Mouse (Mus musculus): ENCODE measurements around the gene Rilpl1.
"Not testable (repeated sequence)": the region's sequence is repeated elsewhere in the genome, so short reads cannot be mapped to it uniquely, and the experiment has no call there.

The Rilpl1 gene

GRCm38 (mm10) chr5:124530655-124531582 lies at the start of gene Rilpl1:
Gene Rilpl1, minus strand, starts transcription at chr5:124531391.
- no peak for DNase-seq (ENCODE audit: low read depth, low spot score)

DNA sequence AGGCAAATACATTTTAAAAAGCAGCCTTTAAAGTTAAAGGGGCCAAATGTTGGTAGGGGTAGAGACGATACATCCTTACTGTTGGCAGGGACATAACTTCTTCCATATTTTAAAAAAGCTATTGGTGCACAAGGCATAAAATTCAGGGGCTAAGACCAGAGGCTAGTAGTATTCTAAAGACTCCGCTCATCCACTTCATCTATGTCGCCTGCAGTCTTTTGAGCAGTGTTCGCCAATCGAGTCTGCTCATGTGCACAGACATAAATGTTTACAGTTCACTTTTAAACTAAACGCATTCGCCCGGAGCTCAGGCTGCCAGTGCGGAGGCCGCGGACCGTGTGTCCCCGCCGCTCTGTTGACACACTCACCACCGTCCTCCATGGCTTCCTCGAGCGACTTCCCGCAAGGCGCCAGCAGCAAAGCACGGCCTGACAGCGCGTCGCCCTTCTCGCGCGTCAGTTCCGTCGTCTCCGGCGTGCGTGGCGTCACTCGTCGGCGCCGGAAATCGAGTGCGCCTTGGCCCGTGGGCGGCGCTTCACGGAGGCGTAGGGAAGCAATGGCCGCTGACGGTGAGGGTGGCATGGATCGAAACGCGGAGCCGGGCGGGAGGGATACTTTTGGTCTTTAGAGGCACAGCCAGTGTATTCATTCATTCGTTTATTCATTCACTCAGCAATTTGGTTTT lies 47.6 kb upstream of the Rilpl1 start, which contains the start of the genes Eif2b1 and Gtf2h3:
Gene Eif2b1 (minus strand): TSS at position 499 of the 685 bp plus-strand sequence.
Gene Gtf2h3 (plus strand): TSS at position 508 of the 685 bp plus-strand sequence.
- DNase-seq (ENCODE audit: low read depth, low spot score) = peak; percentile 87

- no peak for DNase-seq (ENCODE audit: low read depth, low spot score)
Observed at GRCm38 (mm10) chr5:124575467-124575866, 44.3 kb upstream of the Rilpl1 start.

DNA sequence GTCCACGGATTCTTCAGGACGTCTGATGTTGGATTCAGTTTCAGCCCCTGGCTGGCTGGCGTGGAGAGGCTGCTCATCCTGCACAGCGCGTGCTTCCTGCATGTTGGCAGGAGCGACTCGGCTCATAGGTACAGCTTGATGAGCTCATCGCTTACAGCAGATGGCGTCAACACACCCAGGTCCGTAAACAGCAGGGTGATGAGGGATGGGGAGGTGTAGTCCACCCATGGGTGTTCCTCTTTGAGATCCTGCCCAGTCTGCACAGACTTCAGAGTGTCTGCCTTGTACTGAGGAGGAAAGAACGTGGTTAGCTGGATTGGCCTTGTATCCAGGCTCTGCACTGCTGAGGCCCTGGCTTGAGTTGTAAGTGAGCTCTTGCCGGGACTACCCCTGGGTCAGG lies 39.9 kb upstream of the Rilpl1 start:
- no peak for DNase-seq (ENCODE audit: low read depth, low spot score)

- no peak for DNase-seq (ENCODE audit: low read depth, low spot score)
Observed at GRCm38 (mm10) chr5:124555145-124555544, 24.0 kb upstream of the Rilpl1 start.

DNA sequence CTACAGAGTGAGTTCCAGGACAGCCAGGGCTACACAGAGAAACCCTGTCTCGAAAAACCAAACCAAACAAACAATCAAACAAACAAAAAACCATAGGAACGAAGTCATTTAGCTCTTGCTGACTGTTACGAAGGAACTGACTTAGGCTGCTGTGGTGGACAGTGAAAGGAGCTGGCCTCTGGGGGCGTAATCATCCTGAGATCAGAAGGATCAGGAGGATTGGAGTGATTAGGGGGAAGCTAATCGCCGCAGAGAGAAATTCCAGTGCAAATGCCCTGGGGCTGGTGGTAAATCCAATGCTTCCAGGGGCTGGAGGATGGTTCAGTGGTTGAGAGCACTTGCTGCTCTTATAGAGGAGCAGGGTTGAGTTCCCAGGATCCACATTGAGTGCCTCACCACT lies 22.4 kb upstream of the Rilpl1 start:
- no peak for DNase-seq (ENCODE audit: low read depth, low spot score)

DNA sequence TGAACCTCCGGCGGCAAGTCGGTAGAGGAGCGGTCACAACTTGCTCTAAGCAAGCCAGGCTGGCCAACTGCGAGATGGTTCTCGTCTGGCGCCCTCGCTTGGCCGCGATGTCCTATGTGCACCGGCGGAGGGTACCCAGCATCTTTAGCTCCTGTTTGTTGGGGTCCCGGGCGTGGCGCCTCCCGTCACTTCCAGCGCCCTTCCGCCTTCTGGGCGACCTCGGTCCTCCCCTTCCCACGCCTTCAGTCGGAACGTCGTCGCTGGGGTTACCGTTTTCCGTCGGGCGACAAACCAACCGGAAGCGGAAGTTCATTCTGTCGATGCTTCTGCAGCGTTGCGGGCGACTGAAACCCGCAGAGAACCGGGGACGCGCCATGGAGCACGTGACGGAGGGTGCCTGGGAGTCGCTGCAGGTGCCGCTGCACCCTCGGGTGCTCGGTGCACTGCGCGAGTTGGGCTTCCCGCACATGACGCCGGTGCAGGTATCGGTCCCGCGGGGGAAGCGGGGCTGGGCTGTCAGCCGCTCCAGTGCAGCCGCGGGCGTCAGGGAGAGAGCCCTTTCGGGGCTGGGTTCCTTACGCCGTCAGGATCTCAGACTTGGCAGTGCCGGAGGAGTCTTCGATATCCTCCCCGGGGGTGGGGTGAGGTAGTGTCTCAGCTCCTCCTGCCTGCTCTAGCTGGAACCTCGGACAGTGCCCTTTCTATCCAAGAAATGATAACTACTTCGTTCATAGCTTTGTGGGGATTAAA lies 21.5 kb upstream of the Rilpl1 start, which contains the start of gene Ddx55:
Gene Ddx55 (plus strand): TSS at position 307 of the 750 bp plus-strand sequence.
- peak; percentile 87 for DNase-seq (ENCODE audit: low read depth, low spot score)

DNA sequence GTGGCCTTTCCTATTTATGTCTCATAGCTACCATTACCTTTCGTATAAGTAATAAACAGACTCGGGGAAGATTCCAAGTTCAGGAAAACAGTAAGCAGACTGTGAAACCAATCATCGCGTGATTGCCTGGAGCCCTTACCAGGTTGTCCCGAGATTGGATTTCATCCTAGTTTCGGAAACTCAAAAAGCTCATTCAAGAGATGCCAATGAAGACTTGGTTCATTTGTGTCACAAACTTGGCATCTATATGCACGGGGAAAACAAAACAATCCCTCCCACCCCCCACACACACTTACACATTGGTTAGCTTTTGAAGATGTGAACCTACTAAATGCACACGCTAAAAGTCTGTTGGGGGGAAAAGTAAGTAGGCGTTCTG lies 20.9 kb upstream of the Rilpl1 start:
- DNase-seq (ENCODE audit: low read depth, low spot score) = no peak

GRCm38 (mm10) chr5:124551349-124552093 lies 20.3 kb upstream of the Rilpl1 start:
- DNase-seq (ENCODE audit: low read depth, low spot score) = not testable (repeated sequence)

DNA sequence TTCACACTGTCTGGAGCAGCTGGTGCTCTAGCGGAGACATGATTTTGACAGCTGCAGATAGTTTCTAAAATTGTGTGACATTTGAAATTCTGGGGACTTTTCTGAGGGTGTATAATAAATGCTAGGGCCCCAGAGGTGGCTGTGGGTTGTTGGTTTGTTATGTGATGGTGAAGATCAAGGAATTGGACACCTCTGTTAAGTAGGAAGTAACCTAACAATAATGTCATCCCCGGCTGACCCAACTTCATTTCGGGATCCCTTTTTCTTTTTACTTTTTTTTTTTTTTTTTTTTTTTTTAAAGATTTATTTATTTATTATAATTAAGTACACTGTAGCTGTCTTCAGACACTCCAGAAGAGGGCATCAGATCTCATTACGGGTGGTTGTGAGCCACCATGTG lies 19.5 kb upstream of the Rilpl1 start:
- DNase-seq (ENCODE audit: low read depth, low spot score) = not testable (repeated sequence)

GRCm38 (mm10) chr5:124541602-124541973 lies 10.4 kb upstream of the Rilpl1 start:
- no peak for DNase-seq (ENCODE audit: low read depth, low spot score)

GRCm38 (mm10) chr5:124540905-124541601 lies 9.9 kb upstream of the Rilpl1 start:
- DNase-seq (ENCODE audit: low read depth, low spot score) = no peak

DNA sequence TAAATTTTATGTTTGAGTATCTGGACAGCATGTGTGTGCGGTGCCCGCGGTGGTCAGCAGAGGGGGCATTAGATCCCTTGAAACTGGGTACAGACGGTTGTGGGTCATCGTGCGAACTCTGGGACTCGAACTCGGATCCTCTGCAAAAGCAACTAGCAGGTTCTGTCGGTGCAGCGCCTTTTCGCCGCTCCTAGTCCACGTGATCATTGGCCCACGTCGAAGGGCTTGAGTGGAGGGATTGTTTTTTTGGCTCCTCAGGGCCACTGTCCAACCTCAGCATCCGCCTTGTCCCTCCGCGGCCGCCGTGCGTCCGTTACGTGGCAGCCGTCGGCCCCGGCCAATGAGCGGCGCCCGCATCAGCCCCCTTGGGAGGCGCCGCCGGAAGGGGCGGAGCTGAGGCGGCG lies 9.2 kb upstream of the Rilpl1 start, which contains the start of gene Tmed2:
Gene Tmed2 (plus strand): TSS at position 313 of the 404 bp plus-strand sequence.
- peak; percentile 88 for DNase-seq (ENCODE audit: low read depth, low spot score)

GRCm38 (mm10) chr5:124539905-124540304 lies 8.7 kb upstream of the Rilpl1 start:
- no peak for DNase-seq (ENCODE audit: low read depth, low spot score)

DNA sequence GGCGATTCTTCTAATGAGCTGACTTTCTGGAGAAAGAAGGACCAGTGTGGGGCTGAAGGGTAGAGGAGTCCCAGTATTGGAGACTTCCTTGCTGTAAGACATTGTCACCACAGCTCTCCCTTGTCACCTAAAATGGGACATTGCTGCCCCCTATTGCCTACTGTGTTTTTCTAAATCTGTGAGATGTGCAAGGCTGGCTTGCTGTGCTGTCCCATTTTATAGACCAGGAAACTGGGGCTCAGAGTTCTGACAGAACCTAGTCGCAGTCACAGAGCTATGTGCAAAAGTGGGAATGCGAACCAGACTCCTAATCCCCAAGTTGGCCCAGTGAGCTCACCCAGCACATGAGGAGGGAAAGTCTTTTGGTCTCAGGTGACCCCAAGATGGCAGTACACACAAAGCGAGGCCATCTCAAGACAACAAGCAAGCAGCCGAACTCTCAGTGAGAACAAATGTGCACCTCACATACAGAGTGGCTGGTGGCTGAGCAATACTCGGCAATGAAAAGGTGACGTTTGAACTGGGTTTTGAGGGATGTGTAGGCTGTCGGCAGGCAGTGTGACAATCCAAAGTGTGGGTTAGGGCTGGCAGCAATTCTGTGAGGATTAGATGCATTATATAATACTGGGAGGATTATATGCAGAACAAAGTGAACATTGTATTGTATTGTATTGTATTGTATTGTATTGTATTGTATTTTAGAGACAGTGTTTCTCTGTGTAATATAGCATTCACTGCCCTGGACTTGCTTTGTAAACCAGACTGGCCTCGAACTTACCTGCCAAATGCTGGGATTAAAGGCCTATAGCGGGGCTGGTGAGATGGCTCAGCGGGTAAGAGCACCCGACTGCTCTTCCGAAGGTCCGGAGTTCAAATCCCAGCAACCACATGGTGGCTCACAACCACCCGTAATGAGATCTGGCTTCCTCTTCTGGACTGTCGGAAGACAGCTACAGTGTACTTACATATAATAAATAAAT lies 7.9 kb upstream of the Rilpl1 start:
- no peak for DNase-seq (ENCODE audit: low read depth, low spot score)

GRCm38 (mm10) chr5:124536776-124537175 lies 5.6 kb upstream of the Rilpl1 start:
- no peak for DNase-seq (ENCODE audit: low read depth, low spot score)

- no peak for DNase-seq (ENCODE audit: low read depth, low spot score)
Observed at GRCm38 (mm10) chr5:124535016-124535415, 3.8 kb upstream of the Rilpl1 start.

- no peak for DNase-seq (ENCODE audit: low read depth, low spot score)
Observed at GRCm38 (mm10) chr5:124532451-124532850, 1.3 kb upstream of the Rilpl1 start.

- no peak for DNase-seq (ENCODE audit: low read depth, low spot score)
Observed at GRCm38 (mm10) chr5:124531583-124531930, 366 bp upstream of the Rilpl1 start.

Measured in WW6 (cell line).